Mouse (Mus musculus) left cerebral cortex, postnatal 36 days (tissue): ENCODE results near the gene Slc5a4b. TPM values are rescaled to one million over a fixed set of nuclear protein-coding genes. Genes with fewer than 3 reads are reported as not detected.
"Not testable (repeated sequence)": the region's sequence is repeated elsewhere in the genome, so short reads cannot be mapped to it uniquely, and the experiment has no call there.

Experiments used
- DNase-seq, 2 experiments: peaks; one replicate each; pipeline ENCODE4 v3.0.0; 2021 to 2022; ENCODE audit warnings: low spot score in 2 of 2, mixed read lengths in 1 of 2
- intact Hi-C: fragments of 180-260 bp; cut with DNase I; formaldehyde crosslinking; loops from one replicate; pipeline ENCODE4 v1.15.1; 2025
- total RNA-seq, 2 experiments: library from RNA; stranded (reverse); gene quantifications; 2 replicates each; pipeline ENCODE4 v1.2.3; 2021

Slc5a4b gene
- not detected for total RNA-seq

- intact Hi-C loops = no loop called here
- DNase-seq = no peak
These were observed at the start of gene Slc5a4b for GRCm38 (mm10) chr10:76110861-76111260. Slc5a4b (minus strand) TSS chr10:76110961.

GRCm38 (mm10) chr10:76158009-76158408 lies 47.2 kb upstream of the Slc5a4b start:
- no peak for DNase-seq
- intact Hi-C loops = no loop called here

GRCm38 (mm10) chr10:76157528-76157927 lies 46.8 kb upstream of the Slc5a4b start:
- intact Hi-C loops = no loop called here
- DNase-seq = no peak

GRCm38 (mm10) chr10:76155911-76156310 lies 45.1 kb upstream of the Slc5a4b start:
- intact Hi-C loops = no loop called here

DNA sequence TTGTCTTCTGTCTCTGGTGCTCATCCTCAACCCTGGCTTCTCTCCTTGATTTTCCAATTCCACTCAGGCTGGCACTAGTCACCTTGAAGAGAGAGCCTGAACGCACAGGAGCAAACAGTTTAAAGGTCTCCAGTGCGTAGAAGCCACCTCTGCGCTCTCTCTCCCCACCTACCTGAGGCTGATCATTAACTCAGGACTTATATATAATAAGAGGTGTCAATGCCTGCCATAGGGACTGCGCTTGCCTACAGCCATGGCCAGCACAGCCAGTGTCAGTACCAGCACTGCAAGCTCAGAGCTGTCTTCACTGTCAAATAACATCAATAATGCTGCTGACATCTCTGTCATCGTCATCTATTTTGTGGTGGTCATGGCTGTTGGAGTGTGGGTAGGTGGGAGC lies 36.5 kb upstream of the Slc5a4b start, which contains the start of gene Slc5a4a:
Gene Slc5a4a (plus strand): TSS at position 174 of the 400 bp plus-strand sequence.
- intact Hi-C loops = no loop called here
- DNase-seq = no peak

More at GRCm38 (mm10) chr10:76155911-76156310, 45.1 kb upstream of the Slc5a4b start:
- DNase-seq = no peak

DNA sequence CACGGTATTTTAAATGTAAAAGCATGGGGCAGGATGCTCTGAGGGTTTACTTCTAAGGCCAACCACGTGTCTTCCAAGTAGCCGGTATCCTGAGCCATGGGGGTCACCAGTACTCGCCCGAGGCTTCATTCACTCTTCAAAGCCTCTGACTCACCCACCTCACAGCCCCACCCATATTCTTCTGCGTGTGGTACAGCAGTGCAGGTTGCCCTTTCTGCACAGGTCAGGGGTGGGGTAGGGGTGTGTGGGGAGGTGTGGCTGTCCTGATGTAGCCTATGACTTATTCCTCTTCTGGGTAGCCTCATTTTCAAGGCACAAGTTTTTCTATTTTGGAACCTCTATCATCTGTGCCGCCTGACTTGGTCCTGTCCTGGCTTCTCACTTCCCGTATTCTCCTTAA lies 36.1 kb upstream of the Slc5a4b start:
- intact Hi-C loops = no loop called here

GRCm38 (mm10) chr10:76136318-76136717 lies 25.6 kb upstream of the Slc5a4b start:
- intact Hi-C loops = no loop called here
- no peak for DNase-seq

More for the DNA sequence above, 36.1 kb upstream of the Slc5a4b start:
- DNase-seq = no peak

DNA sequence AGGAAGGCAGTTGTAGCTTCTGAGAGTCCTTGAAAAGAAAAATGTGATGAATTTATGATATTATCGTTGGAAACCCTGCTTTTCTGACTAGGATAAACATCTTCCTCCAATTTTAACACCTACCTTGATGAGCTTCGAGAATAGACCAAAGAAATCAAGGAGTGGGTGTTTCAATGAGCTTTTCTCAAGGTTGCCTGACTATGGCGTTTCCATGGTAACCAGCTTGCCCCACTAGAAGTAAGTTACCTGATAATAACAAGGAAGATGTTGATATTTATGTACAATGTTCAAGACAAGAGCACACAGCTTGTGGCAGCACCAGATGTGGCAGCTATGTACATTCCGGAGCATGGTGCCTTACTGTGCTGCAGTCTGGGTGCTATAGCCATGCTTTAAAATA lies 21.7 kb upstream of the Slc5a4b start:
- DNase-seq = no peak
- intact Hi-C loops = no loop called here

DNA sequence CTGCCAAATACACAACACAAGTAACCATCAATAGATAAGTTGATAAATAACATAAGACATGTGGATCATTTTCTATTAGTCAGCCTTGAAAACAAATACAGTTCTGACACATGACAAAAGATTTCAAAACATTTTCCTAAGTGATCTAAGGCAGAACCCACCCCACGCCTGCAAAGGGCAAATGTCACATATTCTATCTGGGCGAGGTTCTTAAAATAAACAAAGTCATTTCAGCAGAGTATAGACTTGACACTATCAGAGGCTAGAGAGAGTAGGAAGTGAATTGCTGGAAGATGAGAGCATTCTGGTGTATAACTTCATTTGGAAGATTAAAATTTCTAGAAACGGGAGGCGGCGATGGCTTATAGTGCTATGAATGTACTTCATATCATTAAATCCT lies 10.7 kb upstream of the Slc5a4b start:
- intact Hi-C loops = no loop called here
- DNase-seq = no peak

- intact Hi-C loops = no loop called here
- no peak for DNase-seq
These were observed 9.5 kb upstream of the Slc5a4b start for GRCm38 (mm10) chr10:76120124-76120711.

DNA sequence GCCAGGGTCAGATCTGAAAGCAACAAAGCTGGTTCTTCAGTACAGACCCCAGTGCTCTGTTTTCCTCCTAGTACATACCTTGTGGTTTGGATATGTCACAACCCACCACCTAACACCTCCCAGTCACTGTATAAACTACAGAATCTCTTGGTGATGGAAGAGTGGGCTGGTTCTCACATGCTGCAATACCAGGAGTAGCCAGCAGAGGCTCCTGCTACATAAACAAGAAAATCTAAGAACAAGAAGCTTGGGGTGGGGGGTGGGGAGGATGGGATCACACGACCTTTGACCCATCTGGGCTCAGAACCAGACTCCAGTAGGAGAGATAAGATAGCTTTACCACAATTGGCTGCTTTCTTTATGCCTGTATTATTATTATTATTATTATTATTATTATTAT lies 8.0 kb upstream of the Slc5a4b start:
- no peak for DNase-seq
- intact Hi-C loops = no loop called here

- no peak for DNase-seq
- intact Hi-C loops = no loop called here
These were observed 7.2 kb upstream of the Slc5a4b start for GRCm38 (mm10) chr10:76117966-76118365.

DNA sequence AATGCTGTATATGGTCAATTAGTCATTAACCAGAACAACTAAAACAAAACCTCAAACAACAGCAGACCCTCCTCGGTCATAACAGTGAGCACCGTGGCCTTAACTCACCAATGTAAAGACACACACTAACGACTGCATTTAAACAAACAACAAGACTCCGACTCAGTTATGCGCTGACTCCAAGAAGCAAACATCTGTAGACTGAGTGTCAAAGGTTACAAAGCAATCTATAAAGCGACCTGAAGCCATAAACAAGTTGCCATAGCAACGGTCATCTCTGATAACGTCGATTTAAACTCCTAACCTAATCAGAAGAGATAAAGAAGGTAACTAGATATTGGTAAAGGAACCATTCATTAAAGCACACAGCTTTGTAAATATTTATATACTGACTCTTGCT lies 13.4 kb downstream of the Slc5a4b start:
- intact Hi-C loops = no loop called here
- no peak for DNase-seq

GRCm38 (mm10) chr10:76096580-76096979 lies 14.2 kb downstream of the Slc5a4b start:
- intact Hi-C loops = no loop called here
- no peak for DNase-seq

DNA sequence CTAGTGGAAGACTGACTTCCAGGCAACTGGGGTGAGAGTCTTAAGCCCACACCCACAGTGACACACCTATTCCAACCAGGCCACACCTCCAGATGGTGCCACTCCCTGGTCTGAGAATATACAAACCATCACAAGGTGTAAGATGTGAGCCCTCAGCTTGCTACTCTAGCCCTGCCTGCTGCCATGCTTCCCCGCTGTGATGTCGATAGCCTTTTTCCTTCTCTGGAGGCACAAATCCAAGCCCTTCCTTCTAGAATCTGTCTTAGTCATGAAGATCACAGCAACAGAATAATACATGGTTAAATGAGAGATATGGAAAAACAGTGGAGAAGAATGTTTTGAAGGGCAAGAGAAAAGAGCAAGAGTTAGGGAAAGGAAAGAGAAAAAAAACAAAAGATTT lies 33.8 kb downstream of the Slc5a4b start:
- intact Hi-C loops, DNase-seq: not testable (repeated sequence)

DNA sequence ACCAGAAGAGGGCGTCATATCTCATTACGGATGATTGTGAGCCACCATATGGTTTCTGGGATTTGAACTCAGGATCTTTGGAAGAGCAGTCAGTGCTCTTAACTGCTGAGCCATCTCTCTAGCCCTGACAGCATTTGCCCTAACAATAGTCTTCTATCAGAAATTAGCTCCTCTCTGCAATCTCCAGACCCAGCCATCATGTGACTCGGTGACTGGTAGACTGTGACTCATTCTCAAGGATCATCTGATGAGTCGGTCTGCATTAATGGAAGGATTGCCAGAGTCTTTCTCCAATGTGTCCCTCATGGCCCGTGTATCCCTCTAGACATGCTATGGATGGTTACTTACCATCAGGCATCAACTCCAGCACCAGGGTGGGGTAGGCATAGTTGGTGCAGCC lies 38.7 kb downstream of the Slc5a4b start:
- intact Hi-C loops, DNase-seq: not testable (repeated sequence)

DNA sequence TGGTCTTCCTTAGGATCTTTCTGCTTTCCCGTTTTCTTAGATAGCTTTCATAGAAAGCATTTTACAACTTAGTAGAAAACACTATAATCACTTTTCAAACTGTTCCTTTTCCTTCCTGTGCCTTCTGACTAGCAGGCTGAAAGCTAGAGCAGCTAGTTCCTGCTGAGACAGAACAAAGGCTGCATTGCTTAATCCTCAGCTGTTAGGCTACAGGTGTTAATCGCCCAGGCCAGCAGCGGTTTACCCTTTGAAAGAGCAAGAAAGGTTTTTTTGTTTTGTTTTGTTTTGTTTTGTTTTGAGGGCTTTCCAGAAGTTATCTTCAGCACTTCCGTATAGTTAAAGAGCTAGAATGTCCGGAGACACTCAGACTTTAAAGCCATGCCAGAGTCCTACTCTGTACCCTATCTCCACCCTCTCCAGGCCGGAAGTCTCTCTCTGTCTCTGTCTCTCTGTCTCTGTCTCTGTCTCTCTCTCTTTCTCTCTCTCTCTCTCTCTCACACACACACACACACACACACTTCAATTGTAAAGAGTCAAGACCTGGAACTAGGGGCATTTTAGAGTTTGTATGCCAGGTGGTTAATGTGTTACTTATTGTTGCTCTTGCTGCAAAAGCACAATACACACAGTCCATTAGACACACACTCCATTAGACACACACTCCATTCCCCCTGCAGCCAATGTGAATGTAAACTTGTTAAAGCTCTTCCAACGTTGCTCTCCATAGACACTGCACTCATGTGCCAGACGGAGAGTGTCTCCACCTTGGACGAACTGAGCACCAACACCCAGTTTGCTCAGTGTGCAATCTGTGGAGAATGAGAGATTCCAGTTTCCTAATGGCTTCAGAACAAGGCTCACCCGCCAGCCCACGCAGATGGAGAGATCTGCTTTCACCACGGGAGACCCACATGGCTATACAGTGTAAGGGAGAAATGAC lies 42.8 kb downstream of the Slc5a4b start:
- DNase-seq = no peak
- intact Hi-C loops = no loop called here

GRCm38 (mm10) chr10:76062439-76062838 lies 48.3 kb downstream of the Slc5a4b start:
- intact Hi-C loops = no loop called here
- DNase-seq = no peak

- no peak for DNase-seq
- intact Hi-C loops = no loop called here
These were observed 58.9 kb downstream of the Slc5a4b start for GRCm38 (mm10) chr10:76051860-76052259.

- intact Hi-C loops = no loop called here
- DNase-seq = no peak
These were observed 61.8 kb downstream of the Slc5a4b start for GRCm38 (mm10) chr10:76048967-76049366.
